Mouse (Mus musculus) midbrain, embryonic 11.5 days (tissue): ENCODE measurements at regions not wholly inside any gene's neighbourhood (a gene's known extent, or its start where the extent isn't known, plus 50 kb on each side); places are given as distances from the start of the nearest gene placed in this dataset.
A peak's percentile ranks its signal among the peaks of the same experiment; 100 is the strongest.

Experiments
- ATAC-seq: fragments of 200-750 bp; cut with Nextera tagmentation; 2 replicates; pipeline ENCODE4 v1.8.0; 2017; ENCODE audit warnings: moderate TSS enrichment, moderate library complexity; ENCODE audit not compliant: low FRiP score
- DNase-seq: peaks from one replicate; pipeline ENCODE4 v3.0.0; 2015; ENCODE audit warnings: low spot score; ENCODE audit errors: missing footprints
- H3K27ac ChIP-seq: fragments of 300-500 bp; sonication (generic); 2 replicates; pipeline ENCODE4 v1.5.1; 2014; ENCODE audit warnings: low read depth, low read length
- H3K27me3 ChIP-seq: fragments of 300-500 bp; sonication (generic); 2 replicates; pipeline ENCODE4 v1.6.1; 2014; ENCODE audit warnings: mild to moderate bottlenecking, low read length, moderate library complexity, mixed read lengths; ENCODE audit not compliant: control insufficient read depth, insufficient read depth
- H3K36me3 ChIP-seq: fragments of 300-500 bp; sonication (generic); 2 replicates; pipeline ENCODE4 v1.6.1; 2014; ENCODE audit warnings: mild to moderate bottlenecking, low read length, moderate library complexity, mixed read lengths; ENCODE audit not compliant: control insufficient read depth, insufficient read depth
- H3K4me1 ChIP-seq: fragments of 300-500 bp; sonication (generic); 2 replicates; pipeline ENCODE4 v1.6.1; 2014; ENCODE audit warnings: low read length; ENCODE audit not compliant: control insufficient read depth, insufficient read depth
- H3K4me2 ChIP-seq: fragments of 300-500 bp; sonication (generic); 2 replicates; pipeline ENCODE4 v1.6.1; 2014; ENCODE audit warnings: mild to moderate bottlenecking, moderate library complexity
- H3K4me3 ChIP-seq: fragments of 300-500 bp; sonication (generic); 2 replicates; pipeline ENCODE4 v1.5.1; 2014; ENCODE audit warnings: low read depth, low read length
- H3K9ac ChIP-seq: fragments of 300-500 bp; sonication (generic); 2 replicates; pipeline ENCODE4 v1.6.1; 2014; ENCODE audit warnings: low read length
- H3K9me3 ChIP-seq: fragments of 300-500 bp; sonication (generic); 2 replicates; pipeline ENCODE4 v1.6.1; 2016; ENCODE audit warnings: low read length; ENCODE audit not compliant: control insufficient read depth
- WGBS: fragments of 180-500 bp; shearing (Covaris S2); extraction: QIAGEN DNeasy Blood & Tissue Kit; methylation state at CpG from one replicate; pipeline ENCODE4 v1.1.7; 2014; 5-methylcytosine and 5-hydroxymethylcytosine counted together

DNA sequence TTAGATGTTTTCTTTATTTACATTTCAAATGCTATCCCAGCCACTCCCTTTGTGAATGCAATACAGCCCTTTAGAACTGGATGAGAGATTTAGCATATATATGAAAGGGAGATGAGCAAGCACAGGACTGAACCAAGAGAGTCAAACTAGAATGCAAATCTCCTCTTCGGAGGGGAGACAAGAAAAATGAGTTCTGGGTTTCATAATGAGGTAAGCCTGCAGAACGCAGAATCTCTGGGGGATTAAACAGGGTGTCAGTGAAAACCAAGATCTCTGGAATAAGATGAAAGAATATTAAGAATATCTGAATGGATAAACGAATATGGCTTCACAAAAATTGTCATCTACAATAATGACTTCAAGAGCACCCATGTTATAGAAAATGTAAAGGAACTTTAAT is 130.6 kb upstream of the Sem1 start:
- H3K9me3 ChIP-seq: no peaks in the 10 kb centered on the region
- no peak overlapping the region for H3K4me3 ChIP-seq
- no peak for ATAC-seq
- DNase-seq: no peak
- H3K27ac ChIP-seq: no peak overlapping the region
- H3K9ac ChIP-seq: no peak overlapping the region
- no peak overlapping the region for H3K4me2 ChIP-seq
- WGBS: 69% methylated on average over 3 of the region's 3 CpGs
- no peaks in the 10 kb centered on the region for H3K36me3 ChIP-seq
- H3K4me1 ChIP-seq: no peaks in the 10 kb centered on the region
- H3K27me3 ChIP-seq: no peaks in the 10 kb centered on the region

DNA sequence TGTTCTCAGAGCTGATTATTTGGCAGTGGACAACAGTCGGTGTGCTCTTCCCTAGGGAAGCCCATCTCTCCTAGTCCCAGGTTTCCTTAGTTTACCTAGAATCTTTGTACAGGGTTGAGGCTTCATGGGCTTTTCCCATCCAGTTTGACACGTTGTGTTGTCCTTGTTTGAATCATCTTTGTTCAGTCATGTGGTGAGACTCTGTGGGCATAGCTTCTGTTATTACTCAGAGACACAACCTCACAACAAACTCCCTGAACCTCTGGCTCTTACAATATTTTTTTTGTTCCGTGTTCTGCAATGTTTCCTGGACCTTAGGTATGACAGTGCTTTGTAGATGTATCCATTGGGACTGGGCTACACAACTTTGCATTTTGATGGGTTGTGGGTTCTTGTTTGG is 132.9 kb upstream of the Dlx6 start:
- DNase-seq (no peak), ATAC-seq (no peak)
- Histone ChIP-seq H3K9me3 (no peaks in the 10 kb centered on the region), H3K9ac (no peak overlapping the region), H3K4me3 (no peak overlapping the region), H3K4me1 (no peaks in the 10 kb centered on the region), H3K36me3 (no peaks in the 10 kb centered on the region), H3K27me3 (no peaks in the 10 kb centered on the region), H3K27ac (no peak overlapping the region), H3K4me2 (no peak overlapping the region)
- WGBS: 80% methylated on average over 3 of the region's 3 CpGs

DNA sequence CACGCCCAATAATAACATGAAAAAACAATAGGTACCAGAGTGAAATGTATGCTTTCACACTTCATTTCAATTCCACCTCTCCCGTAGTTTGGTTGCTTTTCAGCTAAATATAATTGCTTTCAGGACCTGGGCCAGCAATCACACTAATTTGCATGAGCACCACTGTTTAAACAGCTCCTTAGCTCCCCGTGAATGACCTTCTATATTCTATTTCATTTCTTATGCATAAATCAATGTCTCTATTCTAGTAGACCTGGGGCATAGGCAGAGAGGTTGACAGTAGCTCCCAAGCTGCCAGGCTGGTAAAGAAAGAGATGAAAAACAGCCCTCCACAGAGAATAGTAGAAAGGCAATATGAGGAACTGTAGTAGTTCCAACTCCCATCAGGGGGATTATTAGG is 117.7 kb upstream of the Dlx6 start:
- WGBS: 79% methylated on average over 3 of the region's 3 CpGs
- H3K36me3 ChIP-seq: no peaks in the 10 kb centered on the region
- ATAC-seq (no peak), DNase-seq (no peak)
- no peak overlapping the region for H3K9ac ChIP-seq
- no peak overlapping the region for H3K4me2 ChIP-seq
- H3K9me3 ChIP-seq: no peaks in the 10 kb centered on the region
- H3K4me1 ChIP-seq: no peaks in the 10 kb centered on the region
- no peak overlapping the region for H3K4me3 ChIP-seq
- H3K27me3 ChIP-seq: no peaks in the 10 kb centered on the region
- no peak overlapping the region for H3K27ac ChIP-seq

DNA sequence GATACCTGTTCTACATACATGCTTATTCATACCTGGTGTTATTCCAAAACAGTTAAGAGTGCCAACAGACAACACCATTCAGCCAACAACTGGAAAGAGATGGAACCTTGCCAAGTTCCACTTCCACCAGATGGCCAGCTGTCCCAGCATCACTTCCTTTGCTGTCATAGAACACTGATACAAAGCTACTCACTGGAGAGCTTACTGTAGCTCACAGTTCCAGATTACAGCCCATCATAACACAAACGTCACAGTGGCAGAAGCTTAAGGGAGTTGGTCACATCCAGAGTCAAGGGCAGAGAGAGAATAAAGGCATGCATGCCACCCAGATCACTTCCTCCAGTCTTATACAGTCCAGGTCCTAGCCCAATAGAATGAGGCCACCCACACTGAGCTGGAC is 84.0 kb upstream of the Dlx6 start:
- Histone ChIP-seq H3K36me3 (no peaks in the 10 kb centered on the region), H3K4me3 (no peak overlapping the region), H3K4me2 (no peak overlapping the region), H3K9ac (no peak overlapping the region), H3K27ac (no peak overlapping the region), H3K27me3 (no peaks in the 10 kb centered on the region), H3K9me3 (no peaks in the 10 kb centered on the region), H3K4me1 (no peaks in the 10 kb centered on the region)
- 93% methylated on average over 1 of the region's 1 CpGs for WGBS
- ATAC-seq: no peak
- peak; percentile 45 for DNase-seq

DNA sequence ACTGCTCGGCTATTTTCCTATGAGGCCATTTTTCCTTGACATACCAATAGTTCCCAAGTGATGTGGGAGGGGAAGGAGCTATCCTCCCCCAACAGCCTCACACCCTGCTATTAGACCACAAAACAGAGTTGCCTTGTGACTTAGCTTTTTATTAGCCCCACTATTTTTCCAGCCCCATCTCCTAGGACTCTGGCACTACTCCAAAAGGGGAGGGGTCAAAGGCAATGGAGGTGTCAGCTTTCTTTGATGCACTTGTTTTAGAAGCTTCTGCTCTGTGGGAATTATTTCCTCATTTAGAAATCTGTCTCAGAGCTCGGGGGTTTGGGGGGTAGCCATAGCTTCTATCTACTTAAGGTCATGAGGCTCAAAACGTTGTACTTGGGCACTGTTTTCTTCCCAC is 81.6 kb upstream of the Dlx6 start:
- no peak overlapping the region for H3K27ac ChIP-seq
- ATAC-seq (no peak), DNase-seq (peak; percentile 57)
- no peak overlapping the region for H3K9ac ChIP-seq
- H3K4me1 ChIP-seq: no peaks in the 10 kb centered on the region
- H3K4me2 ChIP-seq: no peak overlapping the region
- H3K4me3 ChIP-seq: no peak overlapping the region
- H3K36me3 ChIP-seq: no peaks in the 10 kb centered on the region
- H3K9me3 ChIP-seq: no peaks in the 10 kb centered on the region
- WGBS: 69% methylated on average over 3 of the region's 3 CpGs
- no peaks in the 10 kb centered on the region for H3K27me3 ChIP-seq

DNA sequence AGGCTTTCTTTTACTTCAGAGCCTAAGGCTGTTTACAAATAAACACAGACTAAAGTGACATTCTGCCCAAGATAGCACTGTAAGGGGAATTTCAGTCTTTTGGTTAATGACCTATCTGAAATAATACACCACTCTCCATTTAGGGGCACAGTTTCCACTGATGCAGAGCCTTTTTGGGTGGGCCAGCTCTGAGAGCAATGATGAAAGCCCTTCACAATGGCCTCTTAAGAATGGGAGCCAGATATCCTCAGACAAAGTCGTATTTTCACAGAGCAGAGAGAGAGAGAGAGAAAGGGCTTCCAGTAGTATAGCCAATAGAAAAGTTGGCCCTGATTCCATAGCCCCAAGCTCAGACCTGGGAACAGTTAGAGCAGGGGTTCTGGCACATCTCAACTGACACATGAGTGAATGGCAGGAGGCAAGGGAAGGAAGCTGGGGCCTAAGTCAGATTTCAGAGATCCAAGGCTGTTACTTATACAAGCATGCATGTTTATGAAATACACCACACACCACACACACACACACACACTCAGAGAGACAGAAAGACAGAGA is 77.1 kb upstream of the Dlx6 start:
- Histone ChIP-seq H3K4me3 (no peak overlapping the region), H3K4me1 (no peaks in the 10 kb centered on the region), H3K9ac (no peak overlapping the region), H3K27ac (no peak overlapping the region), H3K36me3 (no peaks in the 10 kb centered on the region), H3K27me3 (no peaks in the 10 kb centered on the region), H3K4me2 (no peak overlapping the region), H3K9me3 (no peaks in the 10 kb centered on the region)
- peak; percentile 21 for DNase-seq
- WGBS: 37% methylated on average over 1 of the region's 1 CpGs
- ATAC-seq: no peak

DNA sequence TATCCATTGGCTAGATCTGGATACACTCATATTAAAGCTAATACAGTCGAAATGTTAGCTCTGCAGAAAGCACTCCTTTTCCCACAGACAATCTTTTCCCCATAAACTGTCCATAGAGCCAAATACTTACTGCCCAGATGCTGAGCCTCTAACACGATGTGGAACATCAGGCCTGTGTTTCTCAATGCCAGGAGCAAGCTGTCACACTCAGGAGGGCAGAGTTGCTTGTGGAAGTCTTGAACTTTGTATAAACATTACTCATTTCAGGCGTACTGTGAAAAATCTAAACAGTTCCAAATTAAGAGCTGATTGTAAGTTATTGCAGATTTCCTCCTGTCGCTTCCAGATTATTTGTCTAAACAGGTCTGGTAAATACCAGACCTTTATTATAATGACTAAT is 75.6 kb upstream of the Dlx6 start:
- Histone ChIP-seq H3K4me1 (no peaks in the 10 kb centered on the region), H3K4me3 (no peak overlapping the region), H3K4me2 (no peak overlapping the region), H3K36me3 (no peaks in the 10 kb centered on the region), H3K9ac (no peak overlapping the region), H3K27me3 (no peaks in the 10 kb centered on the region), H3K27ac (no peak overlapping the region), H3K9me3 (no peaks in the 10 kb centered on the region)
- DNase-seq (peak; percentile 31), ATAC-seq (no peak)
- WGBS: 78% methylated on average over 4 of the region's 4 CpGs

DNA sequence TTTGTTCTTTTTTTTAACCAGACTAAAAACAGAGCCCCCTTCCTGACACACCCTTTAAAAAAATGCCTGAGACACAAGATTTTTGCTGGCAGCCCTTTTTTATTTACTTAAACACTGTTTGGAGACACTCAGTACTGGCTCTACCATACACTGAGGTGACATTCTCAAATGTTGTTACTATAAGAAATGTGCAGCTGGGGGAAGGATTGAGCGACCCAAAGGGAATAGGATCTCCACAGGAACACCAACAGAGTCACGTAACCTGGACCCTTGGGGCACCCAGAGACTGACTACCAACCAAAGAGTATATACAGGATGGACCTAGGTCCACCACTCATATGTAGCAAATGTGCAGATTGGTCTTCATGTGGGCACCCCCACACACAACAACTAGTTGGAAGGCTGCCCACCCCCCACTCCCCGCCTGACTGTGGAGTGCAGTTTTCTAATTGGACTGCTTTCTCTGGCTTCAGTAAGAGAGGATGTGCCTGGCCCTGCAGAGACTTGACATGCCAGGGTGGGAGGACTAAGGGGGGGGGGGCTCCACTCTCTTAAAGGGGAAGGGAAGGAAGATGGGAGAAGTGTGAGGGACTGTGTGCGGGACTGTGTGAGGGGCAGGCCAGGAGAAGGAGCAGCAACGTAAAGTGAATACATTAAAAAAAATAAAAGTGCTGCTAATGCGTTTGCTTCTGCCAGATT is 68.7 kb upstream of the Dlx6 start:
- no peak overlapping the region for H3K4me3 ChIP-seq
- DNase-seq (peak; percentile 60), ATAC-seq (no peak)
- no peaks in the 10 kb centered on the region for H3K9me3 ChIP-seq
- 65% methylated on average over 6 of the region's 6 CpGs for WGBS
- no peak overlapping the region for H3K4me2 ChIP-seq
- no peak overlapping the region for H3K9ac ChIP-seq
- H3K27me3 ChIP-seq: no peaks in the 10 kb centered on the region
- no peak overlapping the region for H3K27ac ChIP-seq
- no peaks in the 10 kb centered on the region for H3K36me3 ChIP-seq
- no peaks in the 10 kb centered on the region for H3K4me1 ChIP-seq

DNA sequence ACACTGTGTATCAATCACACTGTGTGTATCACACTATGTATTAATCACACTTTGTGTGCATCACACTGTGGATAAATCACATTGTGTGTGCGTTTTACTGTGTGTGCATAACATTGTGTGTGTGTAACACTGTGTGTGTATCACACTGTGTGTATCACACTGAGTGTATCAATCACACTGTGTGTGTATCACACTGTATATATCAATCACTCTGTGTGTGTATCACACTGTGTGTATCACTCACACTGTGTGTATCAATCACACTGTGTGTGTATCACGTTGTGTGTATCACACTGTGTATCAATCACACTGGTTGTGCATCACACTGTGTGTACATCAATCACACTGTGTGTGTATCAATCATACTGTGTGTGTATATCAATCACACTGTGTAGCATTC is 62.8 kb upstream of the Dlx6 start:
- no peak overlapping the region for H3K27ac ChIP-seq
- H3K27me3 ChIP-seq: no peaks in the 10 kb centered on the region
- 93% methylated on average over 2 of the region's 2 CpGs for whole genome bisulfite sequencing
- no peak overlapping the region for H3K4me3 ChIP-seq
- no peaks in the 10 kb centered on the region for H3K36me3 ChIP-seq
- DNase-seq (no peak), ATAC-seq (no peak)
- H3K4me2 ChIP-seq: no peak overlapping the region
- H3K9ac ChIP-seq: no peak overlapping the region
- no peaks in the 10 kb centered on the region for H3K4me1 ChIP-seq
- H3K9me3 ChIP-seq: no peaks in the 10 kb centered on the region
